Mouse (Mus musculus) heart, embryonic 11.5 days (tissue): ENCODE results near the gene 5430427O19Rik. TPM values are rescaled to one million over a fixed set of nuclear protein-coding genes. Genes with fewer than 3 reads are reported as not detected.

ENCODE experiments used
- ATAC-seq: fragments of 200-750 bp; cut with Nextera tagmentation; replicated peaks from 2 replicates; pipeline ENCODE4 v1.8.0; 2017; ENCODE audit warnings: moderate library complexity; ENCODE audit not compliant: insufficient number of reproducible peaks, low FRiP score, low TSS enrichment
- H3K27ac ChIP-seq: fragments of 300-500 bp; sonication (generic); 2 replicates; pipeline ENCODE4 v1.5.1; 2014; ENCODE audit warnings: mild to moderate bottlenecking, low read depth, low read length
- H3K27me3 ChIP-seq: fragments of 300-500 bp; sonication (generic); 2 replicates; pipeline ENCODE4 v1.6.1; 2014; ENCODE audit warnings: mild to moderate bottlenecking, low read length, mixed read lengths; ENCODE audit not compliant: control insufficient read depth, insufficient read depth
- H3K36me3 ChIP-seq: fragments of 300-500 bp; sonication (generic); 2 replicates; pipeline ENCODE4 v1.6.1; 2014; ENCODE audit warnings: mild to moderate bottlenecking, low read length, moderate library complexity, mixed read lengths; ENCODE audit not compliant: control insufficient read depth, insufficient read depth
- H3K4me1 ChIP-seq: fragments of 300-500 bp; sonication (generic); 2 replicates; pipeline ENCODE4 v1.6.1; 2014; ENCODE audit warnings: low read length; ENCODE audit not compliant: control insufficient read depth, insufficient read depth
- H3K4me2 ChIP-seq: fragments of 300-500 bp; sonication (generic); 2 replicates; pipeline ENCODE4 v1.6.1; 2014; ENCODE audit warnings: mild to moderate bottlenecking, moderate library complexity
- H3K4me3 ChIP-seq: fragments of 300-500 bp; sonication (generic); 2 replicates; pipeline ENCODE4 v1.5.1; 2014; ENCODE audit warnings: low read depth, low read length
- H3K9ac ChIP-seq: fragments of 300-500 bp; sonication (generic); 2 replicates; pipeline ENCODE4 v1.6.1; 2014; ENCODE audit warnings: mild to moderate bottlenecking, low read depth, low read length, moderate library complexity
- H3K9me3 ChIP-seq: fragments of 300-500 bp; sonication (generic); replicated peaks from 2 replicates; pipeline ENCODE4 v1.6.1; 2016; ENCODE audit warnings: low read length; ENCODE audit not compliant: control insufficient read depth
- WGBS: fragments of 180-500 bp; shearing (Covaris S2); extraction: QIAGEN DNeasy Blood & Tissue Kit; methylation state at CpG from one replicate; pipeline ENCODE4 v1.1.7; 2014; ENCODE audit not compliant: insufficient replicate concordance; 5-methylcytosine and 5-hydroxymethylcytosine counted together
- polyA plus RNA-seq: library from polyadenylated mRNA; unstranded; fragments of >200 nt; fragmentation: Nextera tagmentation; extraction: Ambion mirVana; gene quantifications from 2 replicates; pipeline ENCODE4 v1.2.1, GENCODE M21; 2014

Gene 5430427O19Rik
- polyA plus RNA-seq = 0.04 and 0.13 TPM in 2 replicates

DNA sequence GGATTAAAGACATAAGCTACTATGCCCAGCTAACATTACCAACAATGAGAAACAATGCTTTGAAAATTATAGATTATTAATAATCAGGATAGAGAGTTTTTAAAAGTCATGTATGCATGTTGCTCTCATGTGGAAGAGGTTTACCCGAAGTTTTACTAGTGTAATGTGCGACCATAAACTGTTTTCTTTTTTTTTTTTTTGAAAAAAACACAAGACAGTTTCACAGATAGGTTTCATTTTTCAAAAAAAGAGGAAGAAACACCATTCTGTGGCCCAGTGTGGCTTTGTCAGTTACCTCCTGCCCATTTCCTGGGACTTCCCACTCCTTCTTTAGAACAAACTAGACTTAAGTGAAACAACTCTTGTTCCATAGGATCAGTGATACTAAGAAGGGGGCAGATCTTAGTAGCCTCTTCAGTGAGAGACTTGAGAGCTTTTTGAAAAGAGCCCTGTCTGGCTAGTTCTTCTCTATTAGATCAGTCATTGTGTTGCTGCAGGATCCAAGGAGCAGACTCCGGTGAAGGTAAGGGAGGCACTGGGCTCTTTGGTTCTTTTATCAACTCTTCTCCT, at the start of gene 5430427O19Rik:
Gene 5430427O19Rik, plus strand, starts transcription at position 441 of the 570 bp plus-strand sequence.
- Histone ChIP-seq H3K27ac (no peak within 1 kb of the TSS), H3K9me3 (no peaks in the 10 kb centered on the region), H3K4me2 (no peak within 1 kb of the TSS), H3K36me3 (no peaks in the 10 kb centered on the region), H3K4me3 (no peak within 1 kb of the TSS), H3K27me3 (no peaks in the 10 kb centered on the region), H3K9ac (no peak within 1 kb of the TSS), H3K4me1 (no peaks in the 10 kb centered on the region)
- ATAC-seq = no peak
- WGBS = 71% methylated on average over 3 of the region's 3 CpGs

DNA sequence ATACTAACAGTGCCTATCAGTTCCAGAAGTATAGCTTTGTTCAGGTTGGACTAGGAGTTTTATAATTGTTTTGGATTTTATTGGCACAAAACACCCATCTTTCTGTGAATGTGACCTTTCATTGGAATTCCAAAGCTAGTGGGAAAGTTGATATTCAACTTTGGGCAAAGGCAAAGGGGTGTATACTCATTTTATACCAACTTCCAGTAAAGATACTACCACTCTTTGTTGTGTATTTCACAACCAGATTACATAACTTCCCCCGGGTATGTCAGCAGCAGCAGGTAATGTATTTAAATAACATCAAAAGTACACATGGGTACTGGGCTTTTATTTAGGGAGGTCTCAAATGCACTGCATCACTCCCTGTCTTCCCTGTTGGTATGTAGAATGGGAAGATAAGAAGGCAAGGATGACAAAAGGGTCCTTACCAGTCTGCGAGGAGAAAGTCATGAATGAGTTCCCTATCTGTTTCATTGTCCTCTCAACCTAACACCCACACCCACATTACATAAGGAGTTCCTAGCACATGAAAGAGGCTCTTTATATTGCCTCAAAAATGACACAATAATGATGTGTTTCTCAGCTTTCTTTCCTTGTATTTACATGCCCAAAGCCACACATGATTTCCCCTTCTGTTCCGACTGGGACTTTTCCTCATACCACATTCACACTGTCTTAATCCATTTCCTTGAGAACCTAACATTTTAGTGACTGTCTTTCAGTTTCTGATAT, 42.3 kb upstream of the 5430427O19Rik start:
- H3K36me3 ChIP-seq = no peaks in the 10 kb centered on the region
- no peaks in the 10 kb centered on the region for H3K4me1 ChIP-seq
- H3K27me3 ChIP-seq = no peaks in the 10 kb centered on the region
- no peak overlapping the region for H3K4me2 ChIP-seq
- ATAC-seq = no peak
- WGBS = 77% methylated on average over 3 of the region's 3 CpGs
- no peak overlapping the region for H3K4me3 ChIP-seq
- H3K27ac ChIP-seq = no peak overlapping the region
- no peak overlapping the region for H3K9ac ChIP-seq
- H3K9me3 ChIP-seq = no peaks in the 10 kb centered on the region

DNA sequence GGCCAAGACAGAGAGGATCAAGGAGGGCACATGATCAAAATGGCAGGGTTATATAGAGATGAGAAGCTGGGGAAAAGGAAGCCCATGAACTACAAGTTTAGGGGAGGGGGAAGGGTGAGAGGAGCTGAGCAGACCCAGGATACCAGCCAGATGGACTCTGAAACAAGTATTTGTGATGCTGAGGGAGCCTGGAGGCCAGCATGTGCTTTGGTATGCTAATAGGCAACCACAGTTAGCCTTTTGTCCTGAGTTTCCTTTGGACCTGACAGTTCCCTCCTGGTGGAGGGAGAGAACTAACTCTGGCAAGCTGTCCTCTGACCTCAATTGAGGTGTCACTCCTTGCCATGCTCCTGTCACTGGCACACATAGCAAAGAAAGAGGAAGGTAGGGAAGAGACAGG, 41.2 kb upstream of the 5430427O19Rik start:
- H3K27me3 ChIP-seq = no peaks in the 10 kb centered on the region
- no peaks in the 10 kb centered on the region for H3K36me3 ChIP-seq
- H3K27ac ChIP-seq = no peak overlapping the region
- ATAC-seq = no peak
- no peak overlapping the region for H3K4me2 ChIP-seq
- H3K9me3 ChIP-seq = no peaks in the 10 kb centered on the region
- no peaks in the 10 kb centered on the region for H3K4me1 ChIP-seq
- H3K4me3 ChIP-seq = no peak overlapping the region
- no peak overlapping the region for H3K9ac ChIP-seq

GRCm38 (mm10) chrX:85839174-85839573, 31.0 kb upstream of the 5430427O19Rik start:
- Histone ChIP-seq H3K9ac (no peak overlapping the region), H3K4me2 (no peak overlapping the region), H3K27ac (no peak overlapping the region), H3K4me1 (no peaks in the 10 kb centered on the region), H3K27me3 (no peaks in the 10 kb centered on the region), H3K4me3 (no peak overlapping the region), H3K36me3 (no peaks in the 10 kb centered on the region), H3K9me3 (no peaks in the 10 kb centered on the region)
- no peak for ATAC-seq

- no peaks in the 10 kb centered on the region for H3K9me3 ChIP-seq
- H3K4me2 ChIP-seq = no peak overlapping the region
- H3K27ac ChIP-seq = no peak overlapping the region
- WGBS = 68% methylated on average over 3 of the region's 3 CpGs
- H3K4me3 ChIP-seq = no peak overlapping the region
- no peak for ATAC-seq
- H3K36me3 ChIP-seq = no peaks in the 10 kb centered on the region
- H3K4me1 ChIP-seq = no peaks in the 10 kb centered on the region
- no peaks in the 10 kb centered on the region for H3K27me3 ChIP-seq
- no peak overlapping the region for H3K9ac ChIP-seq
Observed at GRCm38 (mm10) chrX:85855938-85856337, 14.2 kb upstream of the 5430427O19Rik start.

DNA sequence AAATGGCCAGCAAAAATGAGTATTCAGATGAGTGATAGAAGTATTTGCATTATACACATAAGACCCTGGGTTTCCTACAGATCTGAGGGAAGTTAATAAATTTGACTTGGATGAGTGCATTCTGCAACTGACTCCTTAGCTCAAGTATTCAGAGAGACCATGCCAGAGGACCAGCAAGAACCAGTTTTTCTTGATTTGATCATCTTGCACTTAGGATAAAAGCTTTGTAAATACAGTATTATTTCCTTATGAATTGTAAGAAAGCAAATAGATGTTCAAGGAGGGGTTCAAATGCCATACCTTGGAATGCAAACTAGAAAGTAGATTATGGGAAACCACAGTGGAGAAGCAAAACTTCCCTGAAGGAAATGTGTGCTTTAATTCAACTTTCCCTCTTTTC, 13.0 kb upstream of the 5430427O19Rik start:
- H3K9me3 ChIP-seq = no peaks in the 10 kb centered on the region
- H3K4me1 ChIP-seq = no peaks in the 10 kb centered on the region
- ATAC-seq = no peak
- no peaks in the 10 kb centered on the region for H3K27me3 ChIP-seq
- no peak overlapping the region for H3K9ac ChIP-seq
- H3K27ac ChIP-seq = no peak overlapping the region
- H3K4me3 ChIP-seq = no peak overlapping the region
- no peaks in the 10 kb centered on the region for H3K36me3 ChIP-seq
- no peak overlapping the region for H3K4me2 ChIP-seq

- no peak for ATAC-seq
- WGBS = 69% methylated on average over 3 of the region's 3 CpGs
- H3K36me3 ChIP-seq = no peaks in the 10 kb centered on the region
- H3K27me3 ChIP-seq = no peaks in the 10 kb centered on the region
- H3K4me1 ChIP-seq = no peaks in the 10 kb centered on the region
- no peak overlapping the region for H3K9ac ChIP-seq
- H3K9me3 ChIP-seq = no peaks in the 10 kb centered on the region
- H3K4me3 ChIP-seq = no peak overlapping the region
- no peak overlapping the region for H3K27ac ChIP-seq
- H3K4me2 ChIP-seq = no peak overlapping the region
Observed at GRCm38 (mm10) chrX:85868079-85868478, 2.1 kb upstream of the 5430427O19Rik start.

DNA sequence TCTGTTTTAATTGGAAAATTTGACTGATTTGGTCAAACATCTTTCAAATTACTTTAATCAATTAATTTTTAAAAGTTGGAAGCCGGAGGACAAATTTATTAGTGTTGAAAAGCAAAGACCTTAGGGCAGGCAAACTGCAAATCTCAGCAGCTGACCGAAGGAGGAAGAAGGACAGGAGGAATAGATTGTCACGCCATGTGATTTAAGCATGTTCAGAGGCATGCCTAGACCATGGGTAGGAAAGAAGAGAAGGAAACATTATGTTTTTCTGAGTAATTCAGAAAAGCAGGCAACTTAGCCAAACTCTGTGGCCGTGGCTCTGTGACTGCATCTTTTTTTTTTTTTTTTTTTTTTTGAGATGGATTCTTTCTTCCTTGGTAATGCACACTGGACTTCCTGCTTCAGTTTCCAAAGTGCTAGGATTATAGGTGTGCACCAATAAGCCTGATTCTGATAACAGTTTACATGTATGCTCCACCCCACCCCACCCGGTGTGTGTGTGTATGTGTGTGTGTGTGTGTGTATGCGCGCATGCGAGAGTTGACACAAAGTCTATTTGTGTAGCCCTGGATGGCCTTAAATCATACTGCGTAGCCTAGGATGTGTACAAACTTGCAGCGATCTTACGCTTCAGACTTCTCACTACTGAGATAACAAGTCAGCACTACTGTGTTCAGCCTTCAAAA, 1.4 kb downstream of the 5430427O19Rik start:
- Histone ChIP-seq H3K4me1 (no peaks in the 10 kb centered on the region), H3K4me2 (no peak overlapping the region), H3K36me3 (no peaks in the 10 kb centered on the region), H3K9me3 (no peaks in the 10 kb centered on the region), H3K27ac (no peak overlapping the region), H3K9ac (no peak overlapping the region), H3K4me3 (no peak overlapping the region), H3K27me3 (no peaks in the 10 kb centered on the region)
- 90% methylated on average over 11 of the region's 11 CpGs for WGBS
- no peak for ATAC-seq

GRCm38 (mm10) chrX:85874367-85874766, 4.2 kb downstream of the 5430427O19Rik start:
- Histone ChIP-seq H3K27me3 (no peaks in the 10 kb centered on the region), H3K36me3 (no peaks in the 10 kb centered on the region), H3K4me3 (no peak overlapping the region), H3K9me3 (no peaks in the 10 kb centered on the region), H3K4me2 (no peak overlapping the region), H3K4me1 (no peaks in the 10 kb centered on the region), H3K27ac (no peak overlapping the region), H3K9ac (no peak overlapping the region)
- WGBS = 88% methylated on average over 4 of the region's 4 CpGs
- no peak for ATAC-seq
